Mouse (Mus musculus): ENCODE results near the gene Cobll1.

Cobll1 gene

GRCm38 (mm10) chr2:65236644-65237043 lies 2.6 kb downstream of the Cobll1 start:
- DNase-seq = no peak

- DNase-seq = no peak
Observed at GRCm38 (mm10) chr2:65232756-65233535, 6.3 kb downstream of the Cobll1 start.

GRCm38 (mm10) chr2:65228426-65228825 lies 10.8 kb downstream of the Cobll1 start:
- DNase-seq = no peak

GRCm38 (mm10) chr2:65227898-65228290 lies 11.3 kb downstream of the Cobll1 start:
- DNase-seq = no peak

GRCm38 (mm10) chr2:65227154-65227897 lies 11.9 kb downstream of the Cobll1 start:
- no peak for DNase-seq

GRCm38 (mm10) chr2:65226494-65226893 lies 12.7 kb downstream of the Cobll1 start:
- DNase-seq = no peak

- DNase-seq = no peak
Observed at GRCm38 (mm10) chr2:65223956-65224735, 15.1 kb downstream of the Cobll1 start.

GRCm38 (mm10) chr2:65223012-65223411 lies 16.2 kb downstream of the Cobll1 start:
- DNase-seq = no peak

- no peak for DNase-seq
Observed at GRCm38 (mm10) chr2:65221646-65222045, 17.6 kb downstream of the Cobll1 start.

- DNase-seq = no peak
Observed at GRCm38 (mm10) chr2:65220563-65220962, 18.6 kb downstream of the Cobll1 start.

- DNase-seq = no peak
Observed at GRCm38 (mm10) chr2:65219375-65220135, 19.6 kb downstream of the Cobll1 start.

GRCm38 (mm10) chr2:65218318-65218717 lies 20.9 kb downstream of the Cobll1 start:
- DNase-seq = no peak

GRCm38 (mm10) chr2:65217677-65218076 lies 21.5 kb downstream of the Cobll1 start:
- DNase-seq = no peak

GRCm38 (mm10) chr2:65216163-65216562 lies 23.0 kb downstream of the Cobll1 start:
- no peak for DNase-seq

GRCm38 (mm10) chr2:65214556-65214955 lies 24.6 kb downstream of the Cobll1 start:
- DNase-seq = no peak

- DNase-seq = no peak
Observed at GRCm38 (mm10) chr2:65213675-65214074, 25.5 kb downstream of the Cobll1 start.

GRCm38 (mm10) chr2:65211620-65212019 lies 27.6 kb downstream of the Cobll1 start:
- DNase-seq = no peak

GRCm38 (mm10) chr2:65207750-65208149 lies 31.5 kb downstream of the Cobll1 start:
- DNase-seq = no peak

- no peak for DNase-seq
Observed at GRCm38 (mm10) chr2:65203699-65204098, 35.5 kb downstream of the Cobll1 start.

- no peak for DNase-seq
Observed at GRCm38 (mm10) chr2:65199706-65200105, 39.5 kb downstream of the Cobll1 start.

GRCm38 (mm10) chr2:65198605-65199004 lies 40.6 kb downstream of the Cobll1 start:
- no peak for DNase-seq

- DNase-seq = no peak
Observed at GRCm38 (mm10) chr2:65196994-65197393, 42.2 kb downstream of the Cobll1 start.
